Mouse (Mus musculus): ENCODE measurements around the gene Fam118b. TPM values are rescaled to one million over a fixed set of nuclear protein-coding genes. Genes with fewer than 3 reads are reported as not detected.

The Fam118b gene
- polyA plus RNA-seq, 1 experiment = 19.8 TPM

DNA sequence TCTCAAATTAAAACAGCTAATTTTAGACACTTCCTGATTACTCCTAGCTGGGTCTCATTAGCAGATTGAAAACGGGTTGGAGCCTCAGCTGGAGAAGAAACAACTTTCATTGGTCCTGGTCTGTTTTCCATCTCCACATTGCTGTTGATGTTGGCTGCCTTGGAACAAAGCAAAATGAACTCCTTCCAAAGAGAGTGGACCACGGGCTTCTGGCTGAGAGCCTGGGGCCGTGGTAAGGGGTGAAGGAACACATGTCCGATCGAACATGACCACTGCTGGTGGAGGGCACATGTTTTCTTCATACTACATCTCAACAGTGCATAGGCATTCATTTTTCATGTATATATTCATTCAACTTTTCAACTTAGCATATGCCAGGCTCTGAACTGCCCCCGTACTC, 42.8 kb upstream of the Fam118b start:
- Histone ChIP-seq H3K27me3 (ENCODE audit: control insufficient read depth, insufficient read depth, insufficient read length) (no peaks in the 10 kb centered on the region), H3K36me3 (ENCODE audit: control insufficient read depth, insufficient read depth) (no peaks in the 10 kb centered on the region), H3K79me2 (ENCODE audit: control insufficient read depth, insufficient read depth) (no peaks in the 10 kb centered on the region), H3K79me3 (ENCODE audit: low read depth) (no peaks in the 10 kb centered on the region), H3ac (ENCODE audit: control insufficient read depth, insufficient read length, low read depth) (no peak overlapping the region), H3K4me3 (ENCODE audit: insufficient read depth, poor library complexity, severe bottlenecking) (no peak overlapping the region)
- TF ChIP-seq MYOD1 (IDR thresholded peaks at IDR 0.05; ENCODE audit: control insufficient read depth, insufficient read length, low read depth) (no peak), FOSL1 (IDR thresholded peaks at IDR 0.05; ENCODE audit: insufficient read depth, low read length, poor library complexity, severe bottlenecking) (no peak), MAX (IDR thresholded peaks at IDR 0.05) (no peak), CEBPB (IDR thresholded peaks at IDR 0.05; ENCODE audit: low read depth) (no peak), CTCF (IDR thresholded peaks at IDR 0.05; ENCODE audit: control insufficient read depth, insufficient read depth, insufficient read length) (no peak), MYOG (IDR thresholded peaks at IDR 0.05; ENCODE audit: control insufficient read depth, extremely low read depth, insufficient read length) (no peak), USF1 (IDR thresholded peaks at IDR 0.05; ENCODE audit: low read depth) (no peak)

DNA sequence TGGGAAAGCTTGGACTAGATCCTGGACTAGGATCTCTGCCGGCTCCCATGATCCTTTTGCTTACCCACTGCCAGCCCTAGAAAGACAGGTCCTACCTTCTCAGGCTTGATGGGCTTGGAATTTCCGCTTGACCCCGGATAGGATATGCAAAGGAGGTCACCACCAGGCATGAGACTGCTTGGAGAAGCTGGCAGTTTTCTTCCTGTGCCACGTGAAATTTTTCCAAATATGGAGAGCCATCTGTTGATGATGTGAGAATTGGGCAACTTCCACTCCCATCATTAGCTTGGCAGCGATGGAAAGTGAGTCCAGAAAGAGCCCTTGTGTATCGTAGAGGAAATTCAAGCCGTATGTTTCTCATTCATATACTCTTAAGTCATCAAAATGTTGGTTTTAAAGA, 39.9 kb upstream of the Fam118b start:
- TF ChIP-seq USF1 (IDR thresholded peaks at IDR 0.05; ENCODE audit: low read depth) (no peak), MYOG (IDR thresholded peaks at IDR 0.05; ENCODE audit: control insufficient read depth, extremely low read depth, insufficient read length) (no peak), MYOD1 (IDR thresholded peaks at IDR 0.05; ENCODE audit: control insufficient read depth, insufficient read length, low read depth) (no peak), CTCF (IDR thresholded peaks at IDR 0.05; ENCODE audit: control insufficient read depth, insufficient read depth, insufficient read length) (no peak), CEBPB (IDR thresholded peaks at IDR 0.05; ENCODE audit: low read depth) (no peak), MAX (IDR thresholded peaks at IDR 0.05) (no peak), FOSL1 (IDR thresholded peaks at IDR 0.05; ENCODE audit: insufficient read depth, low read length, poor library complexity, severe bottlenecking) (no peak)
- no peaks in the 10 kb centered on the region for H3K79me3 ChIP-seq (ENCODE audit: low read depth)
- no peak overlapping the region for H3ac ChIP-seq (ENCODE audit: control insufficient read depth, insufficient read length, low read depth)
- H3K79me2 ChIP-seq (ENCODE audit: control insufficient read depth, insufficient read depth) = no peaks in the 10 kb centered on the region
- no peaks in the 10 kb centered on the region for H3K36me3 ChIP-seq (ENCODE audit: control insufficient read depth, insufficient read depth)
- no peaks in the 10 kb centered on the region for H3K27me3 ChIP-seq (ENCODE audit: control insufficient read depth, insufficient read depth, insufficient read length)
- no peak overlapping the region for H3K4me3 ChIP-seq (ENCODE audit: insufficient read depth, poor library complexity, severe bottlenecking)

DNA sequence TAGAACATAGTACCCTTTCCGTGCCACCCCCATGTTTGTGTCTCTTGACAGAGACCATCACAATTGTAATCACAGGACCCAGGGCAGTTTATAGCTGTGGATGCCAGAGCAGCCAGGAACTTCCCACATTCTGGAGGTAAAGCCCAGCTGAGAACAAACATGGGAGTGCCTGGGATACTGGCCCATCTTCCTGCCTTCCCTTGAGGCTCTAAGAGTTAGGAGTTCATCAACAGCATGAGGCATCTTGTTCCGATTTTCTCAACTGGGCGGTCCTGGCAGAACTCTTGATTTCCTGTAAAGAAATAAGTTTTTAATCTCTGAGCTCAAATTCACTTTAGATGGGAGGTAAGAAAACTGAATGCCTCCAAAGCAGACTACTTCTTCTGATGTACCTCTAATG, 34.6 kb upstream of the Fam118b start:
- Histone ChIP-seq H3K36me3 (ENCODE audit: control insufficient read depth, insufficient read depth) (no peaks in the 10 kb centered on the region), H3K27me3 (ENCODE audit: control insufficient read depth, insufficient read depth, insufficient read length) (no peaks in the 10 kb centered on the region), H3K4me3 (ENCODE audit: insufficient read depth, poor library complexity, severe bottlenecking) (no peak overlapping the region), H3ac (ENCODE audit: control insufficient read depth, insufficient read length, low read depth) (no peak overlapping the region), H3K79me2 (ENCODE audit: control insufficient read depth, insufficient read depth) (no peaks in the 10 kb centered on the region), H3K79me3 (ENCODE audit: low read depth) (no peaks in the 10 kb centered on the region)
- TF ChIP-seq MYOG (IDR thresholded peaks at IDR 0.05; ENCODE audit: control insufficient read depth, extremely low read depth, insufficient read length) = no peak
- TF ChIP-seq CEBPB (IDR thresholded peaks at IDR 0.05; ENCODE audit: low read depth) = no peak
- no peak for TF ChIP-seq CTCF (IDR thresholded peaks at IDR 0.05; ENCODE audit: control insufficient read depth, insufficient read depth, insufficient read length)
- TF ChIP-seq FOSL1 (IDR thresholded peaks at IDR 0.05; ENCODE audit: insufficient read depth, low read length, poor library complexity, severe bottlenecking) = no peak
- no peak for TF ChIP-seq MYOD1 (IDR thresholded peaks at IDR 0.05; ENCODE audit: control insufficient read depth, insufficient read length, low read depth)
- no peak for TF ChIP-seq USF1 (IDR thresholded peaks at IDR 0.05; ENCODE audit: low read depth)
- TF ChIP-seq MAX (IDR thresholded peaks at IDR 0.05) = no peak

DNA sequence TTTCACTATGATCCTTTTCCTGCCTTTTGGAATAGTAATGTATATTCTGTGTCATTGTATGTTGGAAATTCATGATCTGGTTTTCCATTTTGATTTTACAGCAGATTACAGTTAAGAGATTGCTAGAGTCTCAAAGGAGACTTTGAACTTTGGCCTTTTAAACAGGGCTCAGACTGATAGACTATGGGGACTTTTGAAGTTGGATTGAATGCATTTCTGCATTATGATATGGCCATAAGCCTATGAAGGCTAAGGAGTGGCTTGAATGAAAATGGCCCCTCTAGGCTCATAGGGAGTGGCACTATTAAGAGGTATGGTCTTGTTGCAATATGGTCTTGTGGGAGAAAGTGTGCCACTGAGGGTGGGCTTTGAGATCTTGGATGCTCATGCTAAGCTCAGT, 30.2 kb upstream of the Fam118b start:
- Histone ChIP-seq H3K79me2 (ENCODE audit: control insufficient read depth, insufficient read depth) (no peaks in the 10 kb centered on the region), H3ac (ENCODE audit: control insufficient read depth, insufficient read length, low read depth) (no peak overlapping the region), H3K36me3 (ENCODE audit: control insufficient read depth, insufficient read depth) (no peaks in the 10 kb centered on the region), H3K79me3 (ENCODE audit: low read depth) (no peaks in the 10 kb centered on the region), H3K27me3 (ENCODE audit: control insufficient read depth, insufficient read depth, insufficient read length) (no peaks in the 10 kb centered on the region), H3K4me3 (ENCODE audit: insufficient read depth, poor library complexity, severe bottlenecking) (no peak overlapping the region)
- TF ChIP-seq MYOG (IDR thresholded peaks at IDR 0.05; ENCODE audit: control insufficient read depth, extremely low read depth, insufficient read length) (no peak), CEBPB (IDR thresholded peaks at IDR 0.05; ENCODE audit: low read depth) (no peak), CTCF (IDR thresholded peaks at IDR 0.05; ENCODE audit: control insufficient read depth, insufficient read depth, insufficient read length) (no peak), USF1 (IDR thresholded peaks at IDR 0.05; ENCODE audit: low read depth) (no peak), FOSL1 (IDR thresholded peaks at IDR 0.05; ENCODE audit: insufficient read depth, low read length, poor library complexity, severe bottlenecking) (no peak), MYOD1 (IDR thresholded peaks at IDR 0.05; ENCODE audit: control insufficient read depth, insufficient read length, low read depth) (no peak), MAX (IDR thresholded peaks at IDR 0.05) (no peak)

DNA sequence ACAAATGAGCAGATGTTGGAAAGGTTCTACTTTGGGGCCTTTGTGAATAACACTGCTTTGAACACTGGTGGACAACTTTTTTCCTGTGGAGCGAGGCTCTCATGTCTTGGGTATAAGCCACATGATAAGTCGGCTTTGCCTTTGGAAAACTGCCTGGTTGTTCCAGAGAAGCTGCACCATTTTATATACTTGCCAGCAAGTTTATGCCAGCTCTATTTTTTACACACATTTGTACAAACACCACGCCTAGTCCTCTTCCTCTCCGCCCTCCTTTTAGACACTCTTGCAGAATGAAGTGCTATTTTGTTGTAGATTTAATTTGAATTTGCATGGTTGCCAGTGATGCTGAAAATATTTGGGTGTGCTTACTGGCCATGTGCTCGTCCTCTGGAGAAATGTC, 25.9 kb upstream of the Fam118b start:
- Histone ChIP-seq H3K36me3 (ENCODE audit: control insufficient read depth, insufficient read depth) (no peaks in the 10 kb centered on the region), H3ac (ENCODE audit: control insufficient read depth, insufficient read length, low read depth) (no peak overlapping the region), H3K79me3 (ENCODE audit: low read depth) (no peaks in the 10 kb centered on the region), H3K79me2 (ENCODE audit: control insufficient read depth, insufficient read depth) (no peaks in the 10 kb centered on the region), H3K4me3 (ENCODE audit: insufficient read depth, poor library complexity, severe bottlenecking) (no peak overlapping the region), H3K27me3 (ENCODE audit: control insufficient read depth, insufficient read depth, insufficient read length) (no peaks in the 10 kb centered on the region)
- no peak for TF ChIP-seq USF1 (IDR thresholded peaks at IDR 0.05; ENCODE audit: low read depth)
- no peak for TF ChIP-seq CTCF (IDR thresholded peaks at IDR 0.05; ENCODE audit: control insufficient read depth, insufficient read depth, insufficient read length)
- TF ChIP-seq MYOD1 (IDR thresholded peaks at IDR 0.05; ENCODE audit: control insufficient read depth, insufficient read length, low read depth) = no peak

DNA sequence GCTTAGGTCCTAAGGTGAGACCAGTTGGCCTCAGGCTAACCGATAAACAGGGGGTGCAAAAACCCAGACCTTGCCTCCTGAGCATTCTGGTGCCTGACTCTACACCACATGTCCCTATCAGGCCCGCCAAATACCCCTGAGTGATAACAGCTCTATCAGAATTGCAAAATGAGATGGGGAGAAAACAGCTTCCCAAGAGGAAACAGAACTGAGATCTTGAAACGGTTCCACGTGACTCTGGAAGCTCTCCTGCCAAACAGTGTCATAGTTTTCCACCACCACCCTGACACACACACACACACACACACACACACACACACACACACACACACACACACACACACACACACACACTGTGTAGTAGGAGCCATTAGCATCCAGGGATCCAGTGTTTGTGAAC, 23.3 kb upstream of the Fam118b start:
- no peaks in the 10 kb centered on the region for H3K36me3 ChIP-seq (ENCODE audit: control insufficient read depth, insufficient read depth)
- H3K79me2 ChIP-seq (ENCODE audit: control insufficient read depth, insufficient read depth) = no peaks in the 10 kb centered on the region
- no peaks in the 10 kb centered on the region for H3K27me3 ChIP-seq (ENCODE audit: control insufficient read depth, insufficient read depth, insufficient read length)
- H3ac ChIP-seq (ENCODE audit: control insufficient read depth, insufficient read length, low read depth) = no peak overlapping the region
- no peak overlapping the region for H3K4me3 ChIP-seq (ENCODE audit: insufficient read depth, poor library complexity, severe bottlenecking)
- H3K79me3 ChIP-seq (ENCODE audit: low read depth) = no peaks in the 10 kb centered on the region
- no peak for TF ChIP-seq MYOD1 (IDR thresholded peaks at IDR 0.05; ENCODE audit: control insufficient read depth, insufficient read length, low read depth)

All from C2C12 (cell line).